Mouse (Mus musculus): ENCODE measurements around the gene Begain. TPM values are rescaled to one million over a fixed set of nuclear protein-coding genes. Genes with fewer than 3 reads are reported as not detected.

Gene Begain
- polyA plus RNA-seq, 1 experiment from 2014 or later: 1.5 TPM

DNA sequence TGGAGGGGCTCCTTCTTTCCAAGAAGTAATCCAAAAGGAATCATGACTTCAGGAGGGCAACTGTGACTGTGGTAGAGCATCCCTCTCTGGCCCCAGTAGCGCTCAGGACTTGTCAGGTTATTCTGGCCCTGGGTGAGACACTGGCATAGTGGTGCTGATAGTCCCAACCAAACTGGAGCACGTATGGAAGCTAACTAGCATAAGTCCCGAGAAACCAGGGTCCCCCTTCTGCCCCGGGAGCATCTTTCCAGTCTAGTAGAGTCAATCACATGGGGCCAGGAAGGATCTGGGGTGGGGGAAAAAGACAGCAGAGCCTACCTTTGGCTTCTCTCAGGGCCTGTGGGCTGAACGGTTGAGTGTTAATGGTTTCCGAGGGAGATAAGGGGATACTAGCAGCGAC lies 721 bp upstream of the Begain start:
- no peaks in the 10 kb centered on the region for H3K36me3 ChIP-seq (ENCODE audit: control insufficient read depth, insufficient read depth)
- no peak overlapping the region for H3K27ac ChIP-seq (ENCODE audit: low read length)
- H3K4me2 ChIP-seq (ENCODE audit: low read depth, low read length): peak overlapping the region; percentile 86
- ATAC-seq (replicated peaks; ENCODE audit: extremely low read depth, insufficient read depth, low FRiP score): no peak
- H3K9me3 ChIP-seq (replicated peaks; ENCODE audit: control insufficient read depth, low read length): no peaks in the 10 kb centered on the region
- 52% methylated on average over 7 of the region's 7 CpGs for WGBS
- peaks cover 36% of the 10 kb centered on the region for H3K27me3 ChIP-seq (ENCODE audit: control insufficient read depth, insufficient read depth, low read length)
- no peak overlapping the region; the same call in 1 of the 2 replicates for H3K9ac ChIP-seq (ENCODE audit: low read length)
- 0 out of 2 replicates have a peak, but pooled peaks cover 3% of the 10 kb centered on the region for H3K4me1 ChIP-seq (ENCODE audit: control insufficient read depth, insufficient read depth, low read length)
- no peak overlapping the region for H3K4me3 ChIP-seq (ENCODE audit: low read length)

DNA sequence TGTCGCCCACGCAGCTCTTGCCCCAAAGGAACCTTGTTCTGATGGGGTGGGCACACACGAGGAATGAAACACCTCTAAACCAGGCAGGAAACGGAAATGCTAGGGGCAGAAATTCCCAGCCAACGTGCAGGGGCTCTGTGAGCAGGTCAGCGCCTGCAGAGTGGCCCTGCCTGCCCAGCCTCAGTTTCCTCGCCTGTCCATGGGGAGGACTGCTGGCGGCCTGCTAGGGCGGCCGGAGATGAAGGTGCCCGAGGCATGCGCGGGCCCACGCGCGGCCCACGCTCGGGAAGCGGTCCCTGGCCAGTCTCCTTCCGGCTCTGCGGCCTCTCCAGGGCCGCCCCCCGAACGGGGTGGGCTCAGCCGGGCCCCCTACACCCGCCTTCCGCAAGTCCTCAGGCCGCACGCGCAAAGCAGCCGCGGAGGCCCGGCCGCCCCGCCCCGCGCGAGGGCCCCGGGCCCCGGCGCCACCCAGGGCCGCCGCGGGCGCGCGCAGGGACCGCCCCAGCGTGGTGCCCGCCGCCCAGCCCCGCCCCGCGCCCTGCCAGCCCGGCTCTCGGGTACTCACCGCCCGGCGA lies 369 bp downstream of the Begain start:
- Histone ChIP-seq H3K27ac (ENCODE audit: low read length) (no peak overlapping the region), H3K27me3 (ENCODE audit: control insufficient read depth, insufficient read depth, low read length) (peaks cover 36% of the 10 kb centered on the region)

DNA sequence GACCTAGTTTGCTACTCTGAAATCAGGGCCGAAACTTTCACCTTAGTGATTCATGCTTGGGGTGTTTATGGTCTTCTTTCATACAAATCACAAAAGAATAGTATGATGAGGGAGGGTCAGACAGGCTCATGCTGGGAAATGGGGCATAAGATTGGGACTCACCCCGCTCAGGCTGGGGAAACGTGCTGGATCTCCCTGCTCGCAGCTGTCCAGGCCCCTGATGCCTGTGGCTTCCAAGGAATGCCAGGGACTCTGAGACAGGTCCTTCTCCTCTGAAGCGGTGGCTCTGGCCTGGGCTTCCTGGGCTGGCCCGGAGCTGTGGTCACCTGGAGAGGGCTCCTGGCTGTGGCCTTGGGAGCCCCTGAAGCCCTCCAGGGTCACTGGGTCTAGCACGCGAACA lies 9.4 kb downstream of the Begain start:
- Histone ChIP-seq H3K4me1 (ENCODE audit: control insufficient read depth, insufficient read depth, low read length) (peaks cover 2% of the 10 kb centered on the region), H3K36me3 (ENCODE audit: control insufficient read depth, insufficient read depth) (no peaks in the 10 kb centered on the region), H3K9ac (ENCODE audit: low read length) (no peak overlapping the region), H3K27ac (ENCODE audit: low read length) (no peak overlapping the region), H3K27me3 (ENCODE audit: control insufficient read depth, insufficient read depth, low read length) (peaks cover 40% of the 10 kb centered on the region), H3K4me3 (ENCODE audit: low read length) (no peak overlapping the region), H3K9me3 (replicated peaks; ENCODE audit: control insufficient read depth, low read length) (no peaks in the 10 kb centered on the region), H3K4me2 (ENCODE audit: low read depth, low read length) (no peak overlapping the region)
- 69% methylated on average over 8 of the region's 8 CpGs for WGBS
- no peak for ATAC-seq (replicated peaks; ENCODE audit: extremely low read depth, insufficient read depth, low FRiP score)

More for the DNA sequence above, 369 bp downstream of the Begain start:
- H3K36me3 ChIP-seq (ENCODE audit: control insufficient read depth, insufficient read depth): no peaks in the 10 kb centered on the region
- peak overlapping the region; percentile 78 for H3K9ac ChIP-seq (ENCODE audit: low read length)
- H3K4me3 ChIP-seq (ENCODE audit: low read length): peak overlapping the region; percentile 56
- no peaks in the 10 kb centered on the region for H3K9me3 ChIP-seq (replicated peaks; ENCODE audit: control insufficient read depth, low read length)
- ATAC-seq (replicated peaks; ENCODE audit: extremely low read depth, insufficient read depth, low FRiP score): peak; percentile 83
- H3K4me2 ChIP-seq (ENCODE audit: low read depth, low read length): peak overlapping the region; percentile 86
- WGBS: 5% methylated on average over 36 of the region's 59 CpGs
- 0 out of 2 replicates have a peak, but pooled peaks cover 3% of the 10 kb centered on the region for H3K4me1 ChIP-seq (ENCODE audit: control insufficient read depth, insufficient read depth, low read length)

DNA sequence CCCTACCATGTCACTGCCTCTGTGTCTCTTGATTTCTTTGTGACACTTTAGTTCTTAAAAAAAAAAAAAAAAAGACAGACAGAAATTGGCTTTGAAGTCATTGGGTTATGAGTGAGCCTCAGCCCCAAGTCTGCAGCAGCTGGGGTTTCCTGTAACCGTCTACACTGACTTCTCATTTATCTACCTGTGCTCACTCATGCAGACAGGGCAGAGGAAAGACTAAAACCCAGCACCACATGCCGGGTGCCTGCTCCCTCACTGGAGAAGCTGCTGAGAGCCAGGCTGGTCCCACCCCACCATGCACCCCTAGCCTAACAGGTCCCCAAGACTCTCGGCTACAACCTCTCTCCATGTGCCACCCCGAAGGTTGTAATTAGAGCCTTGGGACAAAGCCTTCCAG lies 10.3 kb downstream of the Begain start:
- Histone ChIP-seq H3K9ac (ENCODE audit: low read length) (no peak overlapping the region), H3K4me1 (ENCODE audit: control insufficient read depth, insufficient read depth, low read length) (peaks cover 7% of the 10 kb centered on the region), H3K36me3 (ENCODE audit: control insufficient read depth, insufficient read depth) (no peaks in the 10 kb centered on the region), H3K27me3 (ENCODE audit: control insufficient read depth, insufficient read depth, low read length) (peaks cover 50% of the 10 kb centered on the region), H3K4me2 (ENCODE audit: low read depth, low read length) (no peak overlapping the region), H3K4me3 (ENCODE audit: low read length) (no peak overlapping the region), H3K27ac (ENCODE audit: low read length) (no peak overlapping the region), H3K9me3 (replicated peaks; ENCODE audit: control insufficient read depth, low read length) (no peaks in the 10 kb centered on the region)
- ATAC-seq (replicated peaks; ENCODE audit: extremely low read depth, insufficient read depth, low FRiP score): no peak; the same call in 1 of the 2 replicates
- WGBS: 56% methylated on average over 4 of the region's 4 CpGs

DNA sequence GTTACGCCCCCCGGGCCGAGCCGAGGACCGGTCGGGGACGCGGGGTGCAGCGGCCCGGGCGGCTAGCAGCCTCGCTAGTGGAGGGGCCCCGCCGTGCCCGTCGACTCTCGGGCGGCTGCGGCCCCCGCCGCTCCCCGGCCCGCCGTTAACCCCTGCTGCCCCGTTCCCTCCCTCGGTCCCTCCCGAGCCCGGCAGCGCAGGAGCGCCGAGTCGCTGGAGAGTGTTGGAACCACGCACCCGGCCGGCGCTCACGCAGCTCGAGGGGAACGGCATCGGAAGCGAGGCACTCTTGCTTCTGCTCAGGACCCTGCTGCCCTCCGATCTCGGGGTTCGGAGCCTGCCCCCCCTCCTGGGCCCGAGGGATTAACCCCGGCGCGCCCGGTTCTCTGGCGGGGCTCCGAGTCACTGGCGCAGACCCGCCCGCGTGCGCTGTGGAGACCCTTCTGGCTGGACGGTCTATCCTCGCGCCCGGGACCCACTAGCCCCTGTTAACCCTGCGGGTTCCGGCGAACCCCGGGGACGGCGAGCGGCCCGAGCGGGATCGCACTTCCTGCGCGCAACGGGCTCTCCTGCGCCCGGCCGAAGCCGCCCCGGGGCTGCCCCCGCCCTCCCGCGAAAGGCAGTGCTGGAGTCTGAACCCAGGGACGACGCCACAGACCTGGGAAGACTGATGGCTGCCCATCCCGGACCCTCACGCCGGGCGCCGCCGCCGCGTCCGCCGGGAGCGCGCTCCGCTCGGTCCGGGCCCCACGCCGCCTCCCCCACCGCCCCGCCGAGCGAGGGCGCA lies 14.8 kb downstream of the Begain start:
- peak overlapping the region; percentile 66 for H3K9ac ChIP-seq (ENCODE audit: low read length)
- H3K27me3 ChIP-seq (ENCODE audit: control insufficient read depth, insufficient read depth, low read length): peaks cover 79% of the 10 kb centered on the region
- H3K4me1 ChIP-seq (ENCODE audit: control insufficient read depth, insufficient read depth, low read length): peaks cover 8% of the 10 kb centered on the region
- under 1% methylated on average over 92 of the region's 105 CpGs for WGBS
- peak overlapping the region; percentile 61 for H3K4me3 ChIP-seq (ENCODE audit: low read length)
- ATAC-seq (replicated peaks; ENCODE audit: extremely low read depth, insufficient read depth, low FRiP score): no peak
- no peaks in the 10 kb centered on the region for H3K9me3 ChIP-seq (replicated peaks; ENCODE audit: control insufficient read depth, low read length)
- no peaks in the 10 kb centered on the region for H3K36me3 ChIP-seq (ENCODE audit: control insufficient read depth, insufficient read depth)
- no peak overlapping the region for H3K27ac ChIP-seq (ENCODE audit: low read length)
- peak overlapping the region; percentile 87 for H3K4me2 ChIP-seq (ENCODE audit: low read depth, low read length)

DNA sequence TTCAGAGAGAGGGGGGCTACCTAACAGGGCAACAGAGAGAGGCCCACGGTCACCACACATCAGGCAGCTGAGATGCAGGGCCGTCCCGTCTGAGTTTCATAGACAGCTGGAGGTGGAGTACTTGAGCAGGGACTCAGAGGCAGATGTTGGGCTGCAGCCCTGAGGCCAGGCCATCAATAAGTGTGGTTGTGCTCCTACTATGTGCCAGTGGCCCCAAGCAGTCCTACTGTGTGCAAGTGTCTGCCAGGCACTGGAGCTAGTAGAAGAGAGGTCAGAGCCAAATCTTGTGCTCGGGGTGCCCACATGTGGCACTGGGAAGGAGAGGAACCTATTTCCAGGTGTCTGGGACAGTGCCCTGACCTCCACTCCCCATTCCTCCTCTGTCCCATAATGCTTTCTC lies 18.1 kb downstream of the Begain start:
- Histone ChIP-seq H3K4me2 (ENCODE audit: low read depth, low read length) (no peak overlapping the region), H3K9ac (ENCODE audit: low read length) (no peak overlapping the region), H3K4me3 (ENCODE audit: low read length) (no peak overlapping the region), H3K9me3 (replicated peaks; ENCODE audit: control insufficient read depth, low read length) (no peaks in the 10 kb centered on the region), H3K27me3 (ENCODE audit: control insufficient read depth, insufficient read depth, low read length) (peaks cover 67% of the 10 kb centered on the region), H3K27ac (ENCODE audit: low read length) (no peak overlapping the region), H3K4me1 (ENCODE audit: control insufficient read depth, insufficient read depth, low read length) (peaks cover 8% of the 10 kb centered on the region), H3K36me3 (ENCODE audit: control insufficient read depth, insufficient read depth) (no peaks in the 10 kb centered on the region)
- WGBS: 81% methylated on average over 4 of the region's 4 CpGs
- ATAC-seq (replicated peaks; ENCODE audit: extremely low read depth, insufficient read depth, low FRiP score): no peak

DNA sequence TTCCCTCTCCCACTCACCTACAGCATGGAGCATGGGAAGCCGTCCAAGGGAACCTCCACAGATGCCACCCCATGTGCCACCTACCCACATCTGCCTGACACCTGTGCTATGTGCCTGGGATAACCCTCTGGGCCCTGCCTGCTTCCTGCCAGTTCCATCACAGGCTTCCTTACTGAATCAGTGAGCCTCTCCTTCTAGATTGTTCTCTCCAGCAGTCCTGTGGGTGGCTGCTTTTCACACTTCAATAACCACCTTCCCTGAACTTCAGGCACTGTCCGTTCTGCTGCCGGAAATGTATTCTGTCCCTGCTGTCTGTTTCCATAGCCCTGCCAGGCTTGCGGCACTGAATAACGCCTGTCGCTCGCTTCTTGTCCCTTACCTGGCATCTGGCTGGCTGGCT lies 22.4 kb downstream of the Begain start:
- no peak overlapping the region for H3K4me2 ChIP-seq (ENCODE audit: low read depth, low read length)
- H3K9me3 ChIP-seq (replicated peaks; ENCODE audit: control insufficient read depth, low read length): no peaks in the 10 kb centered on the region
- H3K27ac ChIP-seq (ENCODE audit: low read length): no peak overlapping the region
- 76% methylated on average over 7 of the region's 7 CpGs for WGBS
- no peak for ATAC-seq (replicated peaks; ENCODE audit: extremely low read depth, insufficient read depth, low FRiP score)
- H3K4me1 ChIP-seq (ENCODE audit: control insufficient read depth, insufficient read depth, low read length): no peaks in the 10 kb centered on the region
- H3K9ac ChIP-seq (ENCODE audit: low read length): no peak overlapping the region
- peaks cover 38% of the 10 kb centered on the region for H3K27me3 ChIP-seq (ENCODE audit: control insufficient read depth, insufficient read depth, low read length)
- H3K4me3 ChIP-seq (ENCODE audit: low read length): no peak overlapping the region
- no peaks in the 10 kb centered on the region for H3K36me3 ChIP-seq (ENCODE audit: control insufficient read depth, insufficient read depth)

DNA sequence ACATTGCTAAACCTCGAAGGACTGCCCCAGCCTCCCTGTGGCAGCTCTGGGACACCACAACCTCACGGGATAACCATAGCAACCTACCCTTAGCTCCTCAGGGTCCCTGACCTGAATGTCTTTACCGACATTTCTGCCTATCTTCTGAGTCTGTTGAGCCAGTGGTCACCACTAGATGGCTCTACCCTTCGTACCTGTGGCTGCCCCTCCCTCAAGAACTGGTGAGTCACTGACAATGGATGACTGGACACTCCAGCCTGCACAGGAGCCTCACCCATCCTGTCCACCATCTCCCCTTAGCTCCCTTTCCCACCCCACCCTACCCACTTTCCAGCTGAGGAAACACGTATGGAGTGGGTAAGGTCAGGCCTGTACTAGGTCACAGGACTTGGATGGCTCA lies 23.5 kb downstream of the Begain start:
- no peaks in the 10 kb centered on the region for H3K9me3 ChIP-seq (replicated peaks; ENCODE audit: control insufficient read depth, low read length)
- ATAC-seq (replicated peaks; ENCODE audit: extremely low read depth, insufficient read depth, low FRiP score): no peak
- no peaks in the 10 kb centered on the region for H3K36me3 ChIP-seq (ENCODE audit: control insufficient read depth, insufficient read depth)
- no peak overlapping the region for H3K4me2 ChIP-seq (ENCODE audit: low read depth, low read length)
- no peak overlapping the region for H3K4me3 ChIP-seq (ENCODE audit: low read length)
- H3K27ac ChIP-seq (ENCODE audit: low read length): no peak overlapping the region
- H3K4me1 ChIP-seq (ENCODE audit: control insufficient read depth, insufficient read depth, low read length): no peaks in the 10 kb centered on the region
- 17% methylated on average over 5 of the region's 5 CpGs for WGBS
- peaks cover 28% of the 10 kb centered on the region for H3K27me3 ChIP-seq (ENCODE audit: control insufficient read depth, insufficient read depth, low read length)
- H3K9ac ChIP-seq (ENCODE audit: low read length): no peak overlapping the region

DNA sequence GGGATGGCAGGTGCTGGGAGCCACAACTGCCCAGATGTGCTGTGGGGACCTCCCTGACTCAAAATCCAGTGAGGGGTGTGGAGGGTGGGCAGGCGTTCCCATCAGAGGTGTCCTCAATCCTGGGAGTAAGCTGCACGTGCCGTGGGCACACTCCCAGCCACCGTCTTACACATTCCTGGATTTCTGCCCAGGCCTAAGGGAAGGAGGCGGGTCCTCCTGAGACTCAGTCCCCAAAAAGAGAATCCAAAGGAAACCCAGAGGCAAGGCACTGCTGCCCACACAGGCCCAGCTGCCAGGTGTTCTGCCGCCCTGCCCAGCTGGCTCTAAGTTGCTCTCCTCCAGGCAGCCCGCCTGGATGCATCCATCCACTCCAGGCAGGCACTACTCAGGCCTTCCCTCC lies 28.7 kb downstream of the Begain start:
- Histone ChIP-seq H3K4me3 (ENCODE audit: low read length) (no peak overlapping the region), H3K9me3 (replicated peaks; ENCODE audit: control insufficient read depth, low read length) (no peaks in the 10 kb centered on the region), H3K4me2 (ENCODE audit: low read depth, low read length) (no peak overlapping the region), H3K36me3 (ENCODE audit: control insufficient read depth, insufficient read depth) (no peaks in the 10 kb centered on the region), H3K27me3 (ENCODE audit: control insufficient read depth, insufficient read depth, low read length) (peaks cover 18% of the 10 kb centered on the region), H3K4me1 (ENCODE audit: control insufficient read depth, insufficient read depth, low read length) (no peaks in the 10 kb centered on the region), H3K27ac (ENCODE audit: low read length) (no peak overlapping the region), H3K9ac (ENCODE audit: low read length) (no peak overlapping the region)
- 43% methylated on average over 7 of the region's 7 CpGs for WGBS
- no peak; the same call in 1 of the 2 replicates for ATAC-seq (replicated peaks; ENCODE audit: extremely low read depth, insufficient read depth, low FRiP score)
